Mouse (Mus musculus): ENCODE data around the gene Vti1a.

Vti1a gene

GRCm38 (mm10) chr19:55560088-55560682 lies 244.1 kb downstream of the Vti1a start:
- DNase-seq (ENCODE audit: low spot score in 2 of 2), result no peak

GRCm38 (mm10) chr19:55561469-55561868 lies 245.4 kb downstream of the Vti1a start:
- DNase-seq (ENCODE audit: low spot score in 2 of 2), result no peak

GRCm38 (mm10) chr19:55562487-55563147 lies 246.5 kb downstream of the Vti1a start:
- no peak for DNase-seq (ENCODE audit: low spot score in 2 of 2)

GRCm38 (mm10) chr19:55563148-55563651 lies 247.1 kb downstream of the Vti1a start:
- no peak for DNase-seq (ENCODE audit: low spot score in 2 of 2)

GRCm38 (mm10) chr19:55564104-55564938 lies 248.2 kb downstream of the Vti1a start:
- DNase-seq (ENCODE audit: low spot score in 2 of 2), result no peak

- DNase-seq (ENCODE audit: low spot score in 2 of 2), result no peak
Measured at GRCm38 (mm10) chr19:55565111-55565510, 249.0 kb downstream of the Vti1a start.

- DNase-seq (ENCODE audit: low spot score in 2 of 2), result no peak
Measured at GRCm38 (mm10) chr19:55565523-55566369, 249.7 kb downstream of the Vti1a start.

- no peak for DNase-seq (ENCODE audit: low spot score in 2 of 2)
Measured at GRCm38 (mm10) chr19:55569114-55569513, 253.0 kb downstream of the Vti1a start.

- peak in 1 of 2 experiments; percentile 9 for DNase-seq (ENCODE audit: low spot score in 2 of 2)
Measured at GRCm38 (mm10) chr19:55569894-55570293, 253.8 kb downstream of the Vti1a start.

- DNase-seq (ENCODE audit: low spot score in 2 of 2), result no peak
Measured at GRCm38 (mm10) chr19:55570520-55571296, 254.6 kb downstream of the Vti1a start.

GRCm38 (mm10) chr19:55571486-55571885 lies 255.4 kb downstream of the Vti1a start:
- no peak for DNase-seq (ENCODE audit: low spot score in 2 of 2)

GRCm38 (mm10) chr19:55577306-55578042 lies 261.4 kb downstream of the Vti1a start:
- DNase-seq (ENCODE audit: low spot score in 2 of 2), result no peak

- no peak for DNase-seq (ENCODE audit: low spot score in 2 of 2)
Measured at GRCm38 (mm10) chr19:55578094-55579085, 262.3 kb downstream of the Vti1a start.

- DNase-seq (ENCODE audit: low spot score in 2 of 2), result no peak
Measured at GRCm38 (mm10) chr19:55579310-55579709, 263.2 kb downstream of the Vti1a start.

GRCm38 (mm10) chr19:55580152-55580551 lies 264.1 kb downstream of the Vti1a start:
- DNase-seq (ENCODE audit: low spot score in 2 of 2), result no peak

GRCm38 (mm10) chr19:55580667-55581066 lies 264.6 kb downstream of the Vti1a start:
- DNase-seq (ENCODE audit: low spot score in 2 of 2), result no peak

- no peak for DNase-seq (ENCODE audit: low spot score in 2 of 2)
Measured at GRCm38 (mm10) chr19:55582896-55583653, 267.0 kb downstream of the Vti1a start.

All from natural killer cell, adult 2 months (primary cell).